Mouse (Mus musculus) limb, embryonic 12.5 days (tissue): ENCODE measurements around the gene Arhgap8. TPM values are rescaled to one million over a fixed set of nuclear protein-coding genes. Genes with fewer than 3 reads are reported as not detected.

Experiments used
- ATAC-seq: fragments of 200-750 bp; cut with Nextera tagmentation; 2 replicates; pipeline ENCODE4 v1.8.0; 2017; ENCODE audit warnings: low read depth, moderate TSS enrichment; ENCODE audit not compliant: insufficient number of reproducible peaks, insufficient read depth, low FRiP score, low TSS enrichment
- H3K27ac ChIP-seq: fragments of 300-500 bp; sonication (generic); 2 replicates; pipeline ENCODE4 v1.5.1; 2016; ENCODE audit warnings: mild to moderate bottlenecking, moderate library complexity
- H3K27me3 ChIP-seq: fragments of 300-500 bp; sonication (generic); 2 replicates; pipeline ENCODE4 v1.6.1; 2016; ENCODE audit warnings: mild to moderate bottlenecking, moderate library complexity
- H3K36me3 ChIP-seq: fragments of 300-500 bp; sonication (generic); 2 replicates; pipeline ENCODE4 v1.6.1; 2016; ENCODE audit warnings: mild to moderate bottlenecking, moderate library complexity
- H3K4me1 ChIP-seq: fragments of 300-500 bp; sonication (generic); replicated peaks from 2 replicates; pipeline ENCODE4 v1.6.1; 2016
- H3K4me2 ChIP-seq: fragments of 300-500 bp; sonication (generic); 2 replicates; pipeline ENCODE4 v1.6.1; 2016; ENCODE audit warnings: mild to moderate bottlenecking, moderate library complexity
- H3K4me3 ChIP-seq: fragments of 300-500 bp; sonication (generic); replicated peaks from 2 replicates; pipeline ENCODE4 v1.5.1; 2016; ENCODE audit warnings: mild to moderate bottlenecking
- H3K9ac ChIP-seq: fragments of 300-500 bp; sonication (generic); replicated peaks from 2 replicates; pipeline ENCODE4 v1.6.1; 2016; ENCODE audit warnings: mild to moderate bottlenecking, moderate library complexity
- H3K9me3 ChIP-seq: fragments of 300-500 bp; sonication (generic); 2 replicates; pipeline ENCODE4 v1.6.1; 2016; ENCODE audit warnings: mild to moderate bottlenecking, moderate library complexity
- WGBS: fragments of 180-500 bp; shearing (Covaris S2); methylation state at CpG from one replicate; pipeline ENCODE4 v1.1.7; 2016; 5-methylcytosine and 5-hydroxymethylcytosine counted together
- polyA plus RNA-seq: library from polyadenylated mRNA; unstranded; fragments of >200 nt; fragmentation: Nextera tagmentation; extraction: Ambion mirVana; gene quantifications from 2 replicates; pipeline ENCODE4 v1.2.1, GENCODE M21; 2016

Arhgap8 gene
- polyA plus RNA-seq, 1 experiment from 2014 or later = 6.4 TPM

- 53% methylated on average over 11 of the region's 11 CpGs for WGBS
- Histone ChIP-seq H3K36me3 (peaks cover 58% of the 10 kb centered on the region), H3K9ac (0 out of 2 replicates have a peak overlapping the region, but pooled peaks have one; percentile 14), H3K27ac (peak overlapping the region; percentile 87), H3K4me3 (no peak overlapping the region), H3K27me3 (no peaks in the 10 kb centered on the region), H3K4me2 (0 out of 2 replicates have a peak overlapping the region, but pooled peaks have one; percentile 6), H3K9me3 (no peaks in the 10 kb centered on the region), H3K4me1 (peaks cover 28% of the 10 kb centered on the region)
- ATAC-seq = peak; percentile 18; the same call in 1 of the 2 replicates
These were observed 22.2 kb upstream of the Arhgap8 start for GRCm38 (mm10) chr15:84697611-84698011.

GRCm38 (mm10) chr15:84698189-84698588 lies 21.7 kb upstream of the Arhgap8 start:
- Histone ChIP-seq H3K9me3 (no peaks in the 10 kb centered on the region), H3K27ac (peak overlapping the region; percentile 87), H3K4me3 (no peak overlapping the region), H3K4me2 (no peak overlapping the region), H3K4me1 (peaks cover 28% of the 10 kb centered on the region), H3K27me3 (no peaks in the 10 kb centered on the region), H3K36me3 (peaks cover 60% of the 10 kb centered on the region), H3K9ac (no peak overlapping the region)
- 78% methylated on average over 2 of the region's 2 CpGs for WGBS
- no peak for ATAC-seq

- H3K4me3 ChIP-seq = no peak overlapping the region
- no peaks in the 10 kb centered on the region for H3K27me3 ChIP-seq
- H3K9ac ChIP-seq = no peak overlapping the region
- peaks cover 51% of the 10 kb centered on the region for H3K36me3 ChIP-seq
- no peak overlapping the region for H3K27ac ChIP-seq
- ATAC-seq = no peak
- WGBS = 56% methylated on average over 6 of the region's 6 CpGs
- H3K4me1 ChIP-seq = peaks cover 28% of the 10 kb centered on the region
- no peaks in the 10 kb centered on the region for H3K9me3 ChIP-seq
- no peak overlapping the region for H3K4me2 ChIP-seq
These were observed 19.6 kb upstream of the Arhgap8 start for GRCm38 (mm10) chr15:84700147-84700794.

GRCm38 (mm10) chr15:84701947-84702346 lies 17.9 kb upstream of the Arhgap8 start:
- no peak overlapping the region for H3K4me2 ChIP-seq
- ATAC-seq = no peak
- peaks cover 15% of the 10 kb centered on the region for H3K4me1 ChIP-seq
- H3K36me3 ChIP-seq = peaks cover 43% of the 10 kb centered on the region
- H3K27ac ChIP-seq = no peak overlapping the region
- no peak overlapping the region for H3K4me3 ChIP-seq
- H3K9me3 ChIP-seq = no peaks in the 10 kb centered on the region
- no peak overlapping the region for H3K9ac ChIP-seq
- 31% methylated on average over 4 of the region's 4 CpGs for WGBS
- no peaks in the 10 kb centered on the region for H3K27me3 ChIP-seq

GRCm38 (mm10) chr15:84702391-84703345 lies 17.2 kb upstream of the Arhgap8 start:
- Histone ChIP-seq H3K9me3 (no peaks in the 10 kb centered on the region), H3K4me2 (no peak overlapping the region), H3K4me1 (peaks cover 12% of the 10 kb centered on the region), H3K27me3 (no peaks in the 10 kb centered on the region), H3K9ac (no peak overlapping the region), H3K36me3 (peaks cover 43% of the 10 kb centered on the region), H3K4me3 (no peak overlapping the region), H3K27ac (no peak overlapping the region)
- WGBS = 86% methylated on average over 28 of the region's 29 CpGs
- ATAC-seq = no peak

- ATAC-seq = no peak
- Histone ChIP-seq H3K27ac (no peak overlapping the region), H3K27me3 (no peaks in the 10 kb centered on the region), H3K4me2 (no peak overlapping the region), H3K36me3 (peaks cover 42% of the 10 kb centered on the region), H3K4me1 (peaks cover 4% of the 10 kb centered on the region; the same call in 1 of the 2 replicates), H3K9me3 (no peaks in the 10 kb centered on the region), H3K4me3 (no peak overlapping the region), H3K9ac (no peak overlapping the region)
- WGBS = 84% methylated on average over 7 of the region's 7 CpGs
These were observed 15.9 kb upstream of the Arhgap8 start for GRCm38 (mm10) chr15:84703992-84704391.

- WGBS = 84% methylated on average over 6 of the region's 6 CpGs
- no peak for ATAC-seq
- no peak overlapping the region for H3K4me2 ChIP-seq
- H3K27me3 ChIP-seq = no peaks in the 10 kb centered on the region
- no peaks in the 10 kb centered on the region for H3K9me3 ChIP-seq
- H3K27ac ChIP-seq = no peak overlapping the region
- no peak overlapping the region for H3K4me3 ChIP-seq
- peaks cover 4% of the 10 kb centered on the region; the same call in 1 of the 2 replicates for H3K4me1 ChIP-seq
- H3K36me3 ChIP-seq = peaks cover 33% of the 10 kb centered on the region
- no peak overlapping the region for H3K9ac ChIP-seq
These were observed 14.4 kb upstream of the Arhgap8 start for GRCm38 (mm10) chr15:84705351-84705901.

GRCm38 (mm10) chr15:84706983-84707619 lies 12.8 kb upstream of the Arhgap8 start:
- ATAC-seq = no peak
- H3K9ac ChIP-seq = no peak overlapping the region
- H3K36me3 ChIP-seq = peaks cover 17% of the 10 kb centered on the region
- H3K9me3 ChIP-seq = no peaks in the 10 kb centered on the region
- H3K27me3 ChIP-seq = no peaks in the 10 kb centered on the region
- WGBS = 56% methylated on average over 6 of the region's 6 CpGs
- no peak overlapping the region for H3K27ac ChIP-seq
- no peak overlapping the region for H3K4me2 ChIP-seq
- H3K4me1 ChIP-seq = peaks cover 4% of the 10 kb centered on the region; the same call in 1 of the 2 replicates
- no peak overlapping the region for H3K4me3 ChIP-seq

GRCm38 (mm10) chr15:84712566-84713405 lies 7.1 kb upstream of the Arhgap8 start:
- no peaks in the 10 kb centered on the region for H3K27me3 ChIP-seq
- H3K4me2 ChIP-seq = no peak overlapping the region
- no peaks in the 10 kb centered on the region for H3K36me3 ChIP-seq
- H3K9me3 ChIP-seq = no peaks in the 10 kb centered on the region
- no peak for ATAC-seq
- H3K4me1 ChIP-seq = peaks cover 10% of the 10 kb centered on the region
- no peak overlapping the region for H3K4me3 ChIP-seq
- no peak overlapping the region for H3K9ac ChIP-seq
- no peak overlapping the region for H3K27ac ChIP-seq
- 80% methylated on average over 14 of the region's 14 CpGs for WGBS

GRCm38 (mm10) chr15:84714730-84715129 lies 5.1 kb upstream of the Arhgap8 start:
- under 1% methylated on average over 17 of the region's 17 CpGs for WGBS
- H3K9ac ChIP-seq = peak overlapping the region; percentile 38; the same call in 1 of the 2 replicates
- peak; percentile 54; the same call in 1 of the 2 replicates for ATAC-seq
- peaks cover 20% of the 10 kb centered on the region for H3K4me1 ChIP-seq
- H3K27me3 ChIP-seq = peaks cover 13% of the 10 kb centered on the region
- no peaks in the 10 kb centered on the region for H3K36me3 ChIP-seq
- H3K9me3 ChIP-seq = no peaks in the 10 kb centered on the region
- H3K4me2 ChIP-seq = peak overlapping the region; percentile 51
- peak overlapping the region; percentile 21 for H3K4me3 ChIP-seq
- H3K27ac ChIP-seq = peak overlapping the region; percentile 46
